Mouse (Mus musculus): Measurements from ENCODE around the gene Ddost.

Gene Ddost

GRCm38 (mm10) chr4:138304340-138305104 is at the start of gene Ddost:
TSS of gene Ddost (plus strand) at chr4:138304730.
- peak; percentile 99 for DNase-seq

- no peak for DNase-seq
Measured at GRCm38 (mm10) chr4:138257116-138257687, 47.3 kb upstream of the Ddost start.

GRCm38 (mm10) chr4:138258663-138259062 is 45.9 kb upstream of the Ddost start:
- DNase-seq: no peak

- DNase-seq: no peak
Measured at GRCm38 (mm10) chr4:138259482-138259881, 45.0 kb upstream of the Ddost start.

GRCm38 (mm10) chr4:138261843-138262681 is 42.5 kb upstream of the Ddost start:
- DNase-seq: peak; percentile 95

- DNase-seq: no peak
Measured at GRCm38 (mm10) chr4:138267869-138268268, 36.7 kb upstream of the Ddost start.

GRCm38 (mm10) chr4:138272011-138272997 is 32.2 kb upstream of the Ddost start:
- DNase-seq: no peak

- DNase-seq: no peak
Measured at GRCm38 (mm10) chr4:138278346-138278745, 26.2 kb upstream of the Ddost start.

GRCm38 (mm10) chr4:138282834-138283233 is 21.7 kb upstream of the Ddost start:
- peak; percentile 66 for DNase-seq

- DNase-seq: no peak
Measured at GRCm38 (mm10) chr4:138286411-138286810, 18.1 kb upstream of the Ddost start.

GRCm38 (mm10) chr4:138288691-138289090 is 15.8 kb upstream of the Ddost start:
- DNase-seq: no peak

- no peak for DNase-seq
Measured at GRCm38 (mm10) chr4:138292028-138292427, 12.5 kb upstream of the Ddost start.

GRCm38 (mm10) chr4:138293261-138293948 is 11.1 kb upstream of the Ddost start:
- no peak for DNase-seq

- no peak for DNase-seq
Measured at GRCm38 (mm10) chr4:138293949-138294550, 10.5 kb upstream of the Ddost start.

GRCm38 (mm10) chr4:138301271-138301780 is 3.2 kb upstream of the Ddost start:
- DNase-seq: no peak

GRCm38 (mm10) chr4:138303011-138303410 is 1.5 kb upstream of the Ddost start:
- DNase-seq: no peak

GRCm38 (mm10) chr4:138303742-138304141 is 788 bp upstream of the Ddost start:
- DNase-seq: no peak

GRCm38 (mm10) chr4:138307025-138307424 is 2.5 kb downstream of the Ddost start:
- no peak for DNase-seq

GRCm38 (mm10) chr4:138307739-138308138 is 3.2 kb downstream of the Ddost start:
- DNase-seq: no peak

- no peak for DNase-seq
Measured at GRCm38 (mm10) chr4:138310311-138310910, 5.9 kb downstream of the Ddost start.

GRCm38 (mm10) chr4:138311595-138311994 is 7.1 kb downstream of the Ddost start:
- DNase-seq: peak; percentile 77
